Mouse (Mus musculus): ENCODE measurements around the gene Unc5cl.
A peak's percentile ranks its signal among the peaks of the same experiment; 100 is the strongest.

Gene Unc5cl

DNA sequence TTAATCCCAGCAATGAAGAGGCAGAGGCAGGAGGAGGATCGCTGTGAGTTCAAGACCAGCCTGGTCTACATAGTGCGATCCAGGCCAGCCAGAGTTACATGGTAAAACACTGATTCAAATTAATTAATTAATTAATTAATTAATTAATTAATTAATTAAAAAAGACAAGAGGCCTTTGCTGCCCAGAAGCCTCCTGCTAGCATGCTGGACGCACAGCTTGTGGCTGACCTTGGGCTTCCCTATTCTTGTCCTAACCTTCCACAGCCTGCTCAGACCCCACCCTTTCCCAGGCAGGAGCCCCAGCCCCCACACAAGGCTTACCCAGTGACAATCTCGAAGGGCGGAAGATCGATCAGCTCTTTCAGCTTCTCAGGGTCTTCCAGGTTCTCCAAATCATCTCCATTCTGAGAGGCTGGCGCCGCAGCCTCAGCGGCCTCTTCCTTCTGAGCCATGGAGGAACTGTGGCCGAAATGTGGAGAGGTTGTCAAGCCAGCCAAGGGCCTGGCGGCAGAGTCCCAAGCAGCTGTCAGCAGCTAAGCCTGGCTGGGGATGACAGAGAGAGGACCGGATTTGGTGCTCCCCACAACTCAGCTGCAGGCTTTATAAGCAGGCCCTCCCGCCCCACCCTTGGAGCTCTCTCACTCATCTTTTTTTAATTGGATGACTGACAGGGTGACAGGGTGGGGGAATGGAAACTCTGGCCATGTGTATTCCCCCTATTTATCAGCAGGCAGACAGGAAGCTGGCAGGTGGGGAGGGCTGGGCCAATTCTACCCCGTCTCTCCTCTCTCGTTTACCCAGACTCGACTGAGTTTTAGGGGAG is 22.3 kb upstream of the Unc5cl start, which contains the start of gene Apobec2:
Gene Apobec2, minus strand, starts transcription at position 773 of the 823 bp plus-strand sequence.
- no peak for DNase-seq

DNA sequence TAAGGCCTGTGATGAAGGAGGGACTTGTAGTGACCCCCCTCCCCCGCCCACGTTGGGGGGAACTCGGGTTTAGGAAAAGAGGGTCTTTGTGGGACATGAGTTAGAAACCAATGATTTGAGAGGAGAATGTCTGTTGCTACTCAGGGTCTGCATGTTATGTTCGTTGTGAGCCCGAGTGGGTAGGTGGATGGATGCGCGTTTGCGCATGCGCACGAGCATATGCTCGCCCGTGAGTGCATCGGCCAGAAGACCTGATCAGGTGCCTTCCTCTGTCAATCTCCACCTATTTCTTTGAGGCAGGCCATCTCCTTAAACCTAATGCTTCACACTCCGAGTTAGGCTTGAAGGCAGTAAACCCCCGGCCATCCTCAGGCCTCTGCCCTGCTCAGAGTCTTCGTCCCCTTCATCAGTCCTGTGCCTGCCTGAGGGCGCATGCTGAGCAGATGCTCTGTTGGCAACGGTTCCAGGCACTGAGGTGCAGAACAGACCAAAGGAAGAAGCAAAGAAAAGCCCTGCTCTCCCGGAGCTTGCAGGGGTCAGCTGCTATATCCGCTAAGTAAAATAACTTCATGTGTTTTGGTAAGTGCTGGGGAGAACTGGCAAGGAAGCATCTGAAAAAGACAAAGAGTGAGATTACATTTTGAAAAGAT is 21.6 kb upstream of the Unc5cl start:
- no peak for DNase-seq

DNA sequence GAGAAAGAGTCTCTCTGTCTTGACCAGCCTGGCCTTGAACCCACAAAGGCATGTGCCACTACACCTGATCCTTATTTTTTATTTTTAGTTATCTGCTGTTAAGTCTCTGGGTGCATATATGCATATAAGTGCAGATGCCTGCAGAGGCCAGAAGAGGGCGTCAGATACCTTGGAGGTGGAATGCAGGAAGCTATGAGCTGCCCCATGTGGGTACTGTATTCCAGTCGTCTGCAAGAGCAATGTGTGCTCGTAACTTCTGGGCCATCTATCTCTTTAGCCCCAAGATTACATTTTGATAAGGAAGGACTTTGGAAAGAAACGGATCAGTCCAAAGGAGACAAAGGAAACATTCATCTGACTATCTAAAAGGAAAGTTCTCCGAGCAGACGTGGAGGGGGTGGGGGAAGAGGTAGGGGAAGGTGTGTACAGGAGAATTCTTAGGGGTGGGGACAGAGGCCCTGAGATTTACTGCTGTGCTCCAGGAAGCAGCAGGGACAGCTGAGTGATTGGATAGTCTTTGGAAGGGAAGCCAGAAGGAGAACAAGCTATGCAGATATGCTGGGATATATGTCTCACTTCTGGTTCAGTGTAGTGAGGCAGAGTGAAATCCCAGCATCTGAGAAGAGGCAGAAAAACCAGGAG is 20.9 kb upstream of the Unc5cl start:
- DNase-seq, result no peak

DNA sequence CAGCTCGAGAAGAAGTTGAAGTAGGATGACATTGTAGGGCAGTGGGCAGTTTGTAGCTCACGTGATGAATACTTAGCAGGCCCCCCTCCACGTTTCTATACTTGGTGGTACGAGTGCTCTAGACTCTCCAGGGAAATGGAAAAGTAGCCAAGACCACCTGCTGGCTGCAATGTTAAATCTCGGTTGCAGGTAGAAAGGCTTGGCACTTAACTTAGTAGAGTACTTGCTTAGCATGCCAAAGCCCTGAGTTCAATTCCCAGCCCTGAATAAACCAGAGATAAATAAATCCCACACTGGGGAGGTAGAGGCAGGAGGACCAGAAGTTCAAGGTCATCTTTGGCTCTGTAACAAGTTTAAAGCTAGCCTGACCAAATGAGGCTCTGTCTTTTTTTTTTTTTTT is 20.2 kb upstream of the Unc5cl start:
- DNase-seq, result no peak

DNA sequence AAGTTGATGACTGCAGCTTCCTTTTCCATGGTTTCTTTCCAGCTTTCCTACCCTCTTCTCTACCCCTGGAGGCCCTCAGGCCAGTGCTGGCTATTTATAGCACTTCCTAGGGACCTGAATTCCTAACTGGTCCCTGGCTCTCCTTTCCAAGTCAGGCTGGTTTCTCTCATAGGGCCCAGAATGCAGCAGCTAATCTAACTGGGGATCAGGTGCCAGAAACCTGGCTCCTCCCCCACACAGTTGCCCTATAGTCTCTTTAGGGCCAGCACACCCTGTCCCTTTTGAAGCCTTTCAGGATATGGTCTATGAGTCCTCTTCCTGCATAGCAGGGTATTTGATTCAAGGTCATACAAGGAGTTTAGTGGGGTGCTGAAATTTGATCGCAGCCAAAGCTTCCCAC is 18.2 kb upstream of the Unc5cl start:
- DNase-seq, result no peak

DNA sequence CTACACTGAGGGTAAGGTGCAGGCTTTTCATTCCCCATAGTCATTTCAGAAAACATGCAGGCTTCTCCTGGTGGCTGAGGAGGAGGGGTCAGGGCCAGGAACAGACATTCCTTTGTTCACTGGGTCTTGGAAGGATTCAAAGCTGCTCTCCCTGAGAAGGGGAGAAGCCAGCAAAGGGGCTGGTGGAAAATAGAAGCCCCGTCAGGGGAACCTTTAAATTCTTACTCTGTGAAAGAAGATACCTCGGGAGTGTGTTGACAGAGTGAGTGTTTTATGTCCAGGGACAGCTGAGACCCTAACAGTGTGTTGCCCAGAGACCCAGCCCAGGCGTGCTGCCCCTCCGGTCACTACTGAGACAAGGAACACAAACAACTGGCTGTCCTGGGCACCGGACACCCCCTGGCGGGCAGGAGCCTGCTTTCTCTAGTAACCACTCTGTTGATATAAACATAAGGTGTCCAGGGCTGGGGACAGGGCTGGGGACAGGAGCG is 17.2 kb upstream of the Unc5cl start:
- DNase-seq, result no peak

DNA sequence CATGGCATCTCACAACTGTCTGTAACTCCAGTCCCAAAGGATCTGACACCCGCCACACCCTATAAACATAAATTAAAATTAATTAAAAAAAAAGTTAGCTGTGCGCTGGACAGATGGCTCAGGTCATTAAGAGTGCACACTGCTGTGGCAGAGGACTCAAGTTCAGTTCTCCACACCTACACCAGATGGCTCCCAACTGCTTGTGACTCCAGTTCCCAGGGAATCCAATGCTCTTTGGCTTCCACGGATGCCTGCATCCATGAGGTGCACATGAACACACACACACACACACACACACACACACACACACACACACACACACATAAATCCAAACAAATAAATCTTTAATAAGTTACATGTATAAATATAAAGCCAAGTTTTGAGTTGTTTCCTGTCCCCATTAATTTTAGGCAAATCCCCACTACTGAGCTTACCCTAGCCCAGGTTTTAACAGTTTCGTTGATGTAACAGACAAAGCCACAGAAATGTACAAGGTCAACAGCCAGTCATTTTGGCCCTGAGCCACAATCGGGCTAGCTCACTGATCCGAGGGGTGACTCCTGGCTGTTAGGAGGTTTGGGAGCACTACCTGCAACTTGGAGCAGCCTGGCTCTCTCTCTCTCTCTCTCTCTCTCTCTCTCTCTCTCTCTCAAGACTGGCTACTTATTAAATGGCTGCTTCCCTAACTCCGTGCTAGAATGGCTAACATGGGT is 11.8 kb upstream of the Unc5cl start:
- DNase-seq, result no peak

DNA sequence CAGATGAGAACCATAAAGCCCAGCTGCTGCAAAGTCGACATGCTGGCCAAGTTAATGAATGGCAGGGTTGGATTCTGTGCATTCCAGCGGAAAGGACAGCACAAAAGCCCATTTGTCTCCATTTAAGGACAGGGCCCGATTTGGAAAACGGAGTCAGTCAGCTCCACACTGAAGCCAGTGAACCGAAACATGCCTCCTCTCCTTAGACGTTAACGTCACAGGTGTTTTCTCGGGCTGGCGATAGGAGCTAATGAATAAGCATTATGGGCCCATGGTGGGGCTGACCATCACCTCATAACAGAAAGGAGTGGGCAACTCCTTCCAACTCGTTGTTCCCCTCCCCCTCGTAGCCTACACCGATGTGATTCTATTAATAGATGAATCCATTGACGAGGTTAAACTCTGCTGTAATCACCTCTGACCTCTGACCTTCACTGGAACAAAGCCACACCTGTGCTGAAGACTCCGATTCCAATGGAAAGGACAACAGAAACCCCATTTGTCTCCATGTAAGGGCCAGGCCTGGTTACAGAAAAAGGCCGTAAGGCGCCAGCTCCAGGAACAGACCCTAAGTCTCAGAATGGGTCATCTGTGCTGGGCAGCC is 11.1 kb upstream of the Unc5cl start:
- DNase-seq, result no peak

DNA sequence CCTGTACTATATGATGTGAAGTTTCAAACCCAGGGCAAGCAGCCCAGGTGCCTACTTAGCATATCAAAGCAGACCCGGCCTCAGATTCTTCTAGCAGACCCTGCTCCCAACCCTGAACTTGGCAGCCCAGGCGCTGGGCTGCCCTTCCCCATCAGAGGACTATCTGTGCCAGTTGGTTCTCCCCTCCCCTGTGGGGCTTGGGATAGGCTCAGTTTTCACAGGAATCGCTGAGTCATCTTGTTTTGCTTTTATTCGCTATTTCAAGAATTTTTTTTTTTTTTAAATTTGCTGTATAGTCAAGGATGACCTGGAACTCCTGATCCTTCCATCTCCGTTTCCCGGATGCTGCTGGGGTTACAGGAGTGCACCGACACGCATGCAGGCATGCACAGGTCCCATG is 7.0 kb upstream of the Unc5cl start:
- DNase-seq, result no peak

DNA sequence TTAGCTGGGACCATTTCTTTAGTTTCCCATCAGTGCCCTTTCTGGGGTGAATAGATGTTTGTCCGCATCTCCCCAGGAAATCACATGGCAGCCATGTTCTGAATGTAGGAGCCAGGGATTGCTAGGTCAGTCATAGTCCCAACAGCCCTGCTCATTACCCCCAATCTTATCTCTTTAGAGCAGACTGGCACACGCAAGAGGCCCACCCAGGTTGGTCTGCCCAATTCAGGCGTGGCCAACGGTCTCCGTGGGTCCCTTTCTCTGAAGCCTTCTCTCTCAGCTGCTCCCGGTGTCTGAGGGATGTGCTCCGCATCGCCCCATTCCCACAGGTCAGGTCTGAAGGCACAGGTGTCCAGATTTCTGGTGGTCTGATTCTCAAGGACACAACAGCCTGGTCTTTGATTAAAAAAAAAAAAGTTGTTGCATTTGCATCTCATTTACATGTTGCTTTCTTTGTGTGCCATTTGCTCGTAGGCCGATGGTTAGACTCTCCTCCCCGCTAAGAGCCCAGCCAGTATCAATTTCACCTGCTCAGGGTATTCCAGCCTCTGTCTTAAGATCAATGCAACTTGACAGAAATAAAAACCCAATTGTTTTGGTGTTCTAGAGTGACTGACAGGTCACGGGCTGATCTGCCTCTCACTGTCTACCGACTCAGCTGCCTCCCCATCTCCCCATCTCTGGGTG is 3.9 kb upstream of the Unc5cl start:
- DNase-seq, result no peak

DNA sequence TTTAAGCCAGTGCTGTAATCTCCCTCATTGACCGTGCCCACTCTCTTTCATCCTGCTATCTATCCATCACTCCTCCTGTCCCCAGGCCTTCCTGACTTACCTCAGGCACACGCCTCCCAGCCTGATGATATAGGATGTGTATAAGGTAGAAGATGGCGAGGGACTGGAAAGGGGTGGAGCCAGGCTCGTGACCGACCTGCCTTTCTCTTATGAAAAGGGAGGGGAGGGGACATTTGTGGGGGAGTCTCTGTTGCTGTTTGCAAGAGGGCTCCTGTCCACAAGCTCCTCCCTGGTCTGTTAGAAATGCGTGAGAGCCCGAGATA is 3.4 kb upstream of the Unc5cl start, which contains the start of gene Tspo2:
Gene Tspo2, minus strand, starts transcription at position 170 of the 323 bp plus-strand sequence.
- no peak for DNase-seq

DNA sequence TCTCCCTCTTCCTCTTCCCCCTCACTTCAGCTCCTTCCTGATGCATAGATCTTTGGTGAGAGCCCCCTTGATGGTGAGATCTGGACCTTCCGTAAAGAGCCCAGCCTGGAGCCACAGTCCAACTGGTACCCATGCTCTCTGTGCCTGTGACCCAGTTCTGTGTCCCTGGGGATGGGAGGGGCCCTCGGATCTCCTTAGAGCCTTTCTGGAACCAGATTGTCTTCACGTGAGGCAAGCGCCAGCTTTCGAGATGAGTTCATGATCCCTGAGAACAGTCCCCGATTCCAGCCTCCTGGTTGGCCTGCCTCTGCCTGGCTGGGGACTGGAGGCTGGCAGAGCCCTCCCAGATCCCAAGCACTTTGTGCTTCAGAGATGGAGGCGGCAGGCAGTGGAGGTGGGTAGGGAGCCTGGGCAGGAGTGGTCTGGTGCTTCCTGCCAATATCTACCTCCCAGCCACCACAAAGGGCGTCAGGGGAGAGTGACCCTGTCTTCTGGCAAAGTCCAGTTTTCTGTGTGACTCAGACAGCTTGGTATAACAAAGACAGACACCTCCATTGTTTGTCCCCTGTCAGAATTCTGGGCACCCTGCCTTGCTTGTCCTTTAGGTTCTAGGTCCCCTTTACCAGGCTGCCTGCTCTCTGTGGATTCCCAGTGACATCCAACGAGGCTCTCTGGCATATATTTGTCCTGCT is 2.8 kb upstream of the Unc5cl start:
- DNase-seq, result no peak

DNA sequence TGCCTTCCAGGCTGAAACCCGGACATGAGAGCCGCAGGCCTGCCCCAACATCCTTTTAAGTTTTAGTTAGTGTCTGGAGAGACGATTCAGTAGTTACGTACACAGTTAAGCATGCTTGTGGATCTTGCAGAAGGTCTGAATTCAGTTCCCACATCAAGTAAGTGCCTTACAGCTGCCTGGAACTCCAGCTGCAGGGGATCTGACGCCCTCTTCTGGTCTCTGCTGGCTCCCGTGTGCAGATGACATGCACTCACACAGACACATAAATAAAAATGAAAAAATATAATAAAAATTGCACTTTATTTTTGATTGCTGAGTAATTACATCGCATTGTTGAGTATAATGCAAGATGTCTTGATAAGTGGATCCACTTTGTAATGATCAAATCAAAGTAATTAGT is 1.2 kb upstream of the Unc5cl start:
- no peak for DNase-seq

DNA sequence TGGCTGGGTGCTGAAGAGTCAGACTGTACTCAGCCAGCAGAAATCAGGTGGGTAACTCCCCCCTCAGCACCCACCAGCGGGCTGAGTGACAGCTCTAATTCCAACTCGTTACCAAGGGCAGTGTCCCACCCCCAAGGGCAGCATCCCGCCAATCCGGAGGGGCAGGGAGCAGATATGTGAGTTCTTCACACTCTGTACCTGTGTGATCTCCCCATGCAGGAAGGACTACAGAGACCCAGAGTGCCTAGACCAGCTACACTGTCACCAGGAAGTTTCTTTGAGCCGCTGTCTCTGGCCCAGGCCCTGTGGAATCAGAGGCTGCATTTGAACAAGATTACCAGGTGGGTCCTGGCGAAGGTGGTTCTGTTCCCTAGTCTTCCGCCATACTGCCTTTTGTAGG is 511 bp upstream of the Unc5cl start:
- no peak for DNase-seq

DNA sequence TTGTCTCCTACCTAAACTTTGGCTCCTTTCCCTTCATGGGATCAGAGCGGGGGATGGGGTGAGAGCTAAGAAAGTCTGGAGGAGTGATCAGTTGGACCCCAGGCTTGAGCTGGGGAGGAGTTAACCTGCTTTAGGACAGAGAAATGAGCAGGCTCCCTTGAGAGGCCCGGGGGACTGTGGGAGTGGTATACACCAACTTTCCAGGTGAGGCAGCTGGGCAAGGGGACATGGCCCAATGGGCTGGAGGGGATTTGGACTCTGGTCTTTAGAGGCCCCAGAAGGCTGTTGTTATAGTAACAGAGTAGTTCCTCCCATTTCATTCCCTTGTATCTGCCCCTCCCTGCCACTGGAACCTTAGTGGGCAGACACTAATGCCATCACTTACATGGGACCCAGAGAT is 1.3 kb downstream of the Unc5cl start:
- no peak for DNase-seq

DNA sequence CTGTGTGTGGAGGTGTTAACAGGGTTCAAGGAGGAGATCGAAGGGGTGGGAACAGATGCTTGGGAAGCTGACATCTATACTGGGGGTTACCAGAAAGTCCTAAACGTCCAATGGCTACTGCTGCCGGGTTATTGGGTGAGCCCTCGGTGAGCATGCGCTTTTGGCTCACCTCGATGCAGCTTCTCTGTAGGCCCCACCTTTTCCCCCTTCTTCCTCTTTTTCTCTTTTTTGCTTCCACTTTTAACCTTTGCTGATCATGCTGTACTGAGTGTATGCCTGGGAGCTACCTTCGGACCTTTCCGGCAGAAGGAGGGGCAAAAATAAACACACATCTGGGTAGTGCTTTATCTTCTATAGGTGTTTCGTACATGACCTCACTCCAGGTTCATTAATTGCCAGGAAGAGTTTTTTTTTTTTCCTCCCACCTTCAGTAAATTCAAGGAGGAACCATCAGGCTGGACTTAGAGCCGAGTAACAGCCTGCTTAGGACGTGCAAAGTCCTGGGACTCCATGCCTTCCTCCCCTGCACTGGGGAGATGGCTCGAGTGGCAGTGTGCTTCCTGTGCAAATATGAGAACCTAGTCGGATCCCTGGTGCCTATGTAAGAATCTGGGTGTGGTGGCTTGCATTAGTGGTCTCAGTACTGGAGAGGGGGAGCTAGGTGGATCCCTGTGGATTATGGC is 3.4 kb downstream of the Unc5cl start:
- DNase-seq, result no peak

DNA sequence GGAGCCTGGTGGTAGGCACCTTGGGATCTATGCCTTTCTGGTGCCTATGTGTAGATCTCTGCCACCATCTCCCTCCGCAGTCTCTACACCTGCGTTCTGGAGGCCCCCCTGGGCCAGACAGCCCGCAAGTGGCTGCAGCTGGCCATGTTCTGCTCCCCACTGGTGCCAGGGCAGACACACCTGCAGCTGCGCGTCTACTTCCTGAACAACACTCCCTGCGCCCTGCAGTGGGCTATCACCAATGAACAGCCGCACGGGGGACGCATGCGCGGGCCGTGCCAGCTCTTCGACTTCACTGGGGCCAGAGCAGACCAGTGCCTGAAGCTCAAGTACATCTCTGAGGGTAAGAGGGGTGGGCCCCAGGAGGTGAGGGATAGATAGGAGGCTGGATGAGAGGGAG is 7.4 kb downstream of the Unc5cl start:
- DNase-seq, result no peak

DNA sequence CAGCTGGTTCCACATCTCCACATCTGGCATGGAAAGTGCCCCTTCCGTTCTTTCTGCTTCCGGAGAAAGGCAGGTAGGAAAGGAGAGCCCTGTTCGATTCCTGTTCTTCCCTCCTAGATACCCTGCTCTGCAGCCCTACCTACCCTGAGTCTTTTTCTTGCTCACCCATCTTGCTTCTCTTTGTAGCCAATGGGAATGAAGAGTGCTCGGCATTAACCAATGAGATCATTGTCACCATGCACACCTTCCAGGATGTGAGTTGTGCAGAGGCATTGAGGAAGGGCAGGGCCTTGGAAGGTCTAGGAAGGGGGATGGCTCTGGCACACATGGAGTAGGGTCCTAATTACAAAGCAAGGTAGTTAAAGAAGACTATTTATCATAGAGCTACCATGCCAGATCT is 8.7 kb downstream of the Unc5cl start:
- no peak for DNase-seq

DNA sequence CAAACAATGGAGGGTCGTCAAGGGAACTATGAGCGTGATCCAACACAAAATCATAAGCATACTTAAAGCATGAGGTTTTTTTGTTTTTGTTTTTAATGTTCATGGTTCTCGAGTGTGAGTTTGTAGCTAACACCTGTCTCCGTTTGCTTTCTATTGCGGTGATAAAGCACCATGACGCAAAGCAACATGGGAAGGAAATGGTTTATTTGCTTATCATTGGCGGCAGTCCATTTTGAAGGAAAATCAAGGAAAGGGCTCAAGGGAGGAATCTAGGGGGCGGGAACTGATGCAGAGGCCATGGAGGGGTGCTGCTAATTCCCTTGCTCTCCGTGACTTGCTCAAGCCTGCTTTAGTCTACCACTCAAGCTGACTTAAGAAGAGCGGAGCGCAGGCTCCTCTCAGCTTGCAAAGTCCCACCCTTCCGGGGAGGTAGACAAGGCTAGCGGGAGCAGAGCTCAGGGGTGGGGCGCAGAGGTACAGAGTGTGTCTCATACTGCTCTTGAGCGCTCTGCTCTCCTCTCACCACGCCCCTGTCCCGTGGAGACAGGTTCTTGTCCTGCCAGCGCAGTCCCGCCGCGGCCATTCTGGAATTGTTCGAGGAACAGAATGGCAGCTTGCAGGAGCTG is 12.2 kb downstream of the Unc5cl start:
- DNase-seq, result no peak

DNA sequence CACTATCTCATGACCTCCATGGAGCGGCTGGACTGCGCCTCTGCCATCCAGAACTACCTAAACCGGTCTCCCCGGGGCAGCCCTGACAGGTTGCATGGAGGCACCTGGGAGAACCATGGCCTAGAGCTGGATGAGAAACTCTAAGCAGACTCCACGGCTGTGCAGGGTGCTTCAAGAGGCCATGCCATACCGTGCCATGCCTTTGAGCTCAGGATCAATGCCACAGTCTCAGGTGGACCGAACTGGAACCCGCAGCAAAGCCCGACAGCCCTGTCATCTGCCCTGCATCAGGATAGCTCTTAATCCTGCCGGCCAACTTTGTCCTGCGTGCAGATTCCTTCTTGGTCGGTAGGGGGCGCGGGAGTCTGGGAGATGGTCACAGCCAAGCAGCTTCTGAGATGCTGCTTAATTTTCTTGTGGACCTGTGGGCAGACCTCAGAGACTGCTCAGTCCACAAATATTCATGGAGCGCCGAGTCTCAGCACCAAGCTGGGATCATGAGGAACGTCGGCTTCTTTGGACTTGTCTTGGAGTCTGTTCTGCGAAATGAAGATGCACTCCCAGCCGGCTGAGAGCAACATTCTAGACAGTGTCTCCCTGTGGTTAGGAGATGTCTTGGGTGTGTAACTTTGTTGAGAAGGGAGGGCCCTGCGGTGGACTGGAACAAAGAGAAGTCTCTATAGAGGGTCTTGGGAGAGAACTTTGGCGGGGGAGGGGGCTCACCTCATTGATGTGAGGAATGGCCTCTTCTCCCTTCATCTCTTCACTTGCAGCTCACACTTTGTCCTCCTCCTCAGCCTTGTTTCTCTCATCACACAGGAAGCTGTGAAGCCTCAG is 12.9 kb downstream of the Unc5cl start:
- DNase-seq, result peak; percentile 92

Data from cerebellum, adult 8-10 months (tissue).